Mouse (Mus musculus): ENCODE measurements around the gene Ipo9.

- no peak for TF ChIP-seq POLR2A (IDR thresholded peaks at IDR 0.05; ENCODE audit: low read depth, low read length)
- TF ChIP-seq CTCF (conservative IDR thresholded peaks at IDR 0.05; ENCODE audit: insufficient read depth, insufficient read length, low read depth, low read length) = no peak
Observed at GRCm38 (mm10) chr1:135435823-135436222, 5.5 kb upstream of the Ipo9 start.
